Mouse (Mus musculus) regulatory T cell (primary cell): ENCODE data around the gene Skp2.

Experiments
- in situ Hi-C: fragments of 300-600 bp; cut with MboI, MseI; formaldehyde crosslinking; loops from one replicate; pipeline ENCODE4 v1.15.1; 2025; ENCODE audit warnings: high pct_unique_total_duplicates

The Skp2 gene

GRCm38 (mm10) chr15:9075608-9076200 is 79.5 kb downstream of the Skp2 start:
- in situ Hi-C loops = loop anchor here (5.0 kb wide), 1 partner anchor 972 kb away; no protein-coding TSS in a partner anchor

GRCm38 (mm10) chr15:9074671-9075070 is 80.6 kb downstream of the Skp2 start:
- in situ Hi-C loops = loop anchor here (5.0 kb wide), 1 partner anchor 973 kb away; no protein-coding TSS in a partner anchor

- in situ Hi-C loops = no loop called here
Measured at GRCm38 (mm10) chr15:9074139-9074538, 81.1 kb downstream of the Skp2 start.

- in situ Hi-C loops = no loop called here
Measured at GRCm38 (mm10) chr15:9073684-9074083, 81.5 kb downstream of the Skp2 start.

- in situ Hi-C loops = no loop called here
Measured at GRCm38 (mm10) chr15:9073067-9073608, 82.1 kb downstream of the Skp2 start.

GRCm38 (mm10) chr15:9072630-9073029 is 82.6 kb downstream of the Skp2 start:
- in situ Hi-C loops = no loop called here

GRCm38 (mm10) chr15:9071556-9072544 is 83.4 kb downstream of the Skp2 start:
- in situ Hi-C loops = no loop called here

- in situ Hi-C loops = no loop called here
Measured at GRCm38 (mm10) chr15:9070912-9071555, 84.2 kb downstream of the Skp2 start, which contains the start of gene Nadk2. TSS of gene Nadk2 (plus strand) at chr15:9071260.

- in situ Hi-C loops = no loop called here
Measured at GRCm38 (mm10) chr15:9070353-9070752, 84.9 kb downstream of the Skp2 start.

- in situ Hi-C loops = no loop called here
Measured at GRCm38 (mm10) chr15:9068881-9069280, 86.3 kb downstream of the Skp2 start.
